Mouse (Mus musculus) midbrain, embryonic 11.5 days (tissue): ENCODE measurements around the gene Map4k2. TPM values are rescaled to one million over a fixed set of nuclear protein-coding genes. Genes with fewer than 3 reads are reported as not detected.

Experiments
- ATAC-seq: fragments of 200-750 bp; cut with Nextera tagmentation; 2 replicates; pipeline ENCODE4 v1.8.0; 2017; ENCODE audit warnings: moderate TSS enrichment, moderate library complexity; ENCODE audit not compliant: low FRiP score
- DNase-seq: peaks from one replicate; pipeline ENCODE4 v3.0.0; 2015; ENCODE audit warnings: low spot score; ENCODE audit errors: missing footprints
- H3K27ac ChIP-seq: fragments of 300-500 bp; sonication (generic); 2 replicates; pipeline ENCODE4 v1.5.1; 2014; ENCODE audit warnings: low read depth, low read length
- H3K27me3 ChIP-seq: fragments of 300-500 bp; sonication (generic); 2 replicates; pipeline ENCODE4 v1.6.1; 2014; ENCODE audit warnings: mild to moderate bottlenecking, low read length, moderate library complexity, mixed read lengths; ENCODE audit not compliant: control insufficient read depth, insufficient read depth
- H3K36me3 ChIP-seq: fragments of 300-500 bp; sonication (generic); 2 replicates; pipeline ENCODE4 v1.6.1; 2014; ENCODE audit warnings: mild to moderate bottlenecking, low read length, moderate library complexity, mixed read lengths; ENCODE audit not compliant: control insufficient read depth, insufficient read depth
- H3K4me1 ChIP-seq: fragments of 300-500 bp; sonication (generic); 2 replicates; pipeline ENCODE4 v1.6.1; 2014; ENCODE audit warnings: low read length; ENCODE audit not compliant: control insufficient read depth, insufficient read depth
- H3K4me2 ChIP-seq: fragments of 300-500 bp; sonication (generic); 2 replicates; pipeline ENCODE4 v1.6.1; 2014; ENCODE audit warnings: mild to moderate bottlenecking, moderate library complexity
- H3K4me3 ChIP-seq: fragments of 300-500 bp; sonication (generic); 2 replicates; pipeline ENCODE4 v1.5.1; 2014; ENCODE audit warnings: low read depth, low read length
- H3K9ac ChIP-seq: fragments of 300-500 bp; sonication (generic); 2 replicates; pipeline ENCODE4 v1.6.1; 2014; ENCODE audit warnings: low read length
- H3K9me3 ChIP-seq: fragments of 300-500 bp; sonication (generic); 2 replicates; pipeline ENCODE4 v1.6.1; 2016; ENCODE audit warnings: low read length; ENCODE audit not compliant: control insufficient read depth
- WGBS: fragments of 180-500 bp; shearing (Covaris S2); extraction: QIAGEN DNeasy Blood & Tissue Kit; methylation state at CpG from one replicate; pipeline ENCODE4 v1.1.7; 2014; 5-methylcytosine and 5-hydroxymethylcytosine counted together
- polyA plus RNA-seq: library from polyadenylated mRNA; unstranded; fragments of >200 nt; fragmentation: Nextera tagmentation; extraction: Ambion mirVana; gene quantifications from 2 replicates; pipeline ENCODE4 v1.2.1, GENCODE M21; 2014

Map4k2 gene
- polyA plus RNA-seq, 1 experiment from 2014 or later: 8.6 TPM

DNA sequence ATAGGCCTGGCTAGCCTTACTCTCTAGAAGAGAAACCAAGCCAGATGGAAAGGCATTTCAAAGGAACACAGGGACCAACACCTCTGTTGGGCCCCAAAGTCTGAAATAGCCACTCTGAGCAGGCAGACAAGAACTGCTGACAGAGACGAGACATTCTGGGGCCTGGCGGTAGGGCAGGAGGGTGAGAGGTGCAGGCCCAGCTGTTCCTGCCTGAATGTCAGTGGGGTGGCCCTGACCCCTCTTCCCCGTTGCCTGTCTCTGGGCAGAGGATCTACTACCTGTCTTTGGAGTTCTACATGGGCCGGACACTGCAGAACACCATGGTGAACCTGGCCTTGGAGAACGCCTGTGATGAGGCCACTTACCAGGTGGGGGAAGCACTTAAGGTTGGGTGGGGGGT is 44.5 kb downstream of the Map4k2 start:
- Histone ChIP-seq H3K27me3 (no peaks in the 10 kb centered on the region), H3K9me3 (no peaks in the 10 kb centered on the region), H3K4me2 (no peak overlapping the region), H3K4me1 (peaks cover 19% of the 10 kb centered on the region), H3K9ac (no peak overlapping the region), H3K36me3 (no peaks in the 10 kb centered on the region), H3K27ac (no peak overlapping the region), H3K4me3 (no peak overlapping the region)
- 81% methylated on average over 5 of the region's 5 CpGs for WGBS
- ATAC-seq (no peak), DNase-seq (no peak)

GRCm38 (mm10) chr19:6385821-6386220 is 44.9 kb downstream of the Map4k2 start:
- H3K9me3 ChIP-seq: no peaks in the 10 kb centered on the region
- ATAC-seq: no peak
- no peak for DNase-seq
- no peak overlapping the region for H3K9ac ChIP-seq
- H3K4me2 ChIP-seq: no peak overlapping the region
- no peak overlapping the region for H3K4me3 ChIP-seq
- no peaks in the 10 kb centered on the region for H3K36me3 ChIP-seq
- no peak overlapping the region for H3K27ac ChIP-seq
- H3K27me3 ChIP-seq: no peaks in the 10 kb centered on the region
- H3K4me1 ChIP-seq: peaks cover 19% of the 10 kb centered on the region
- 78% methylated on average over 7 of the region's 7 CpGs for WGBS

DNA sequence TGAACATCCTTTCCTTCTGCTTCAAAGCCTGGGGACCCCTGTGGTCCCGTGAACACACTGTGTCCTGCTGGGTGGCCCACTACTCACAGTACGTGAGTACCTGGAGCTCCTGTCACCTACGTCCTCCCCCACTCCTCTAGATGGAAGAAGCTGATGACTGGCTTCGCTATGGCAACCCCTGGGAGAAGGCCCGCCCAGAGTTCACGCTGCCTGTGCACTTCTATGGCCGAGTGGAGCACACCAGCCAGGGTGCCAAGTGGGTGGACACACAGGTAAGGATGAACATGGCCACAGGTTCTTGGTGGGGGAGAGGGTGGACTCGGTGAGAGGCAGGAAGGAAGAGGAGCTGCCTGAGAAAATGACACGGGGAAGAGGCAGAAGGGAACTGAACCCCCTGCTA is 45.3 kb downstream of the Map4k2 start:
- DNase-seq (no peak), ATAC-seq (no peak)
- peaks cover 19% of the 10 kb centered on the region for H3K4me1 ChIP-seq
- H3K27ac ChIP-seq: no peak overlapping the region
- no peak overlapping the region for H3K4me3 ChIP-seq
- H3K9me3 ChIP-seq: no peaks in the 10 kb centered on the region
- H3K4me2 ChIP-seq: no peak overlapping the region
- no peaks in the 10 kb centered on the region for H3K27me3 ChIP-seq
- WGBS: 67% methylated on average over 9 of the region's 9 CpGs
- H3K9ac ChIP-seq: no peak overlapping the region
- H3K36me3 ChIP-seq: no peaks in the 10 kb centered on the region

GRCm38 (mm10) chr19:6388006-6388405 is 47.1 kb downstream of the Map4k2 start:
- H3K9me3 ChIP-seq: no peaks in the 10 kb centered on the region
- no peak overlapping the region for H3K4me2 ChIP-seq
- H3K36me3 ChIP-seq: no peaks in the 10 kb centered on the region
- peaks cover 19% of the 10 kb centered on the region for H3K4me1 ChIP-seq
- ATAC-seq: no peak
- no peak overlapping the region for H3K9ac ChIP-seq
- WGBS: 86% methylated on average over 13 of the region's 13 CpGs
- DNase-seq: no peak
- no peak overlapping the region for H3K4me3 ChIP-seq
- H3K27ac ChIP-seq: no peak overlapping the region
- H3K27me3 ChIP-seq: no peaks in the 10 kb centered on the region

DNA sequence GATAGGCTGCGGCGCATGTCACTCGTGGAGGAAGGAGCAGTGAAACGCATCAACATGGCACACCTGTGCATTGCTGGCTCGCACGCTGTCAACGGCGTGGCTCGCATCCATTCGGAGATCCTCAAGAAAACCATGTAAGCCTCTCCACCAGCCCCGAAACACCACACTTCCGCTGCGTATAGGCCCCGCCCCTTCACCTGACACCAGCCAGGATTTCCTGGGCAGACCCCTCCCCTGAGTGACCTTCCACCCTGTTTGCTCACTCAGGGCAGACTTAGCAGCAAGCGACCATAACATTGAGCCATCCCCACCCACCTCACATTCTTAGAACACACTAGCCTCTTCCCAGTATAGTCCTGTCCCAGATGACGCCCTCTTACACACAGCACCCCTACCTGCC is 48.9 kb downstream of the Map4k2 start:
- no peak for ATAC-seq
- H3K9me3 ChIP-seq: no peaks in the 10 kb centered on the region
- peak overlapping the region; percentile 37 for H3K4me2 ChIP-seq
- 0 out of 2 replicates have a peak overlapping the region, but pooled peaks have one; percentile 6 for H3K4me3 ChIP-seq
- 9% methylated on average over 16 of the region's 16 CpGs for WGBS
- H3K27me3 ChIP-seq: no peaks in the 10 kb centered on the region
- H3K36me3 ChIP-seq: no peaks in the 10 kb centered on the region
- H3K27ac ChIP-seq: no peak overlapping the region
- H3K4me1 ChIP-seq: peaks cover 7% of the 10 kb centered on the region; the same call in 1 of the 2 replicates
- H3K9ac ChIP-seq: no peak overlapping the region
- DNase-seq: no peak

DNA sequence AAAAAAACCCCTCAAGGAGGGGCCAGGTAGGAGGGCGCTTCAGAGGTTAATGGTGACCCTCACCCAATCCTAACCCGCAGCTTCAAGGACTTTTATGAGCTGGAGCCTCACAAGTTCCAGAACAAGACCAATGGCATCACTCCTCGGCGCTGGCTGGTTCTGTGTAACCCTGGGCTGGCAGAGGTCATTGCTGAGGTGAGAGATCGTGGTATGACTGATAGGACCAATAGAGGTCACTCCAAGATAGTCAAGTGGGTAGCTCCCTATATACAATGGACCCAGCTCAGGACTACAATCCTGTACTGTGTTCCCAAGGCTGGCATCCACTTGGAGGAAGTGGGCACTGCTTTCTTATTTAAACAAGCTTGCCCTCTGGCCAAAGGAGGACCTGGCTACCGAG is 49.3 kb downstream of the Map4k2 start:
- Histone ChIP-seq H3K4me3 (no peak overlapping the region), H3K4me2 (no peak overlapping the region), H3K9ac (no peak overlapping the region), H3K27ac (no peak overlapping the region), H3K9me3 (no peaks in the 10 kb centered on the region), H3K27me3 (no peaks in the 10 kb centered on the region), H3K4me1 (peaks cover 7% of the 10 kb centered on the region; the same call in 1 of the 2 replicates), H3K36me3 (no peaks in the 10 kb centered on the region)
- WGBS: 60% methylated on average over 6 of the region's 6 CpGs
- DNase-seq: no peak
- ATAC-seq: no peak

DNA sequence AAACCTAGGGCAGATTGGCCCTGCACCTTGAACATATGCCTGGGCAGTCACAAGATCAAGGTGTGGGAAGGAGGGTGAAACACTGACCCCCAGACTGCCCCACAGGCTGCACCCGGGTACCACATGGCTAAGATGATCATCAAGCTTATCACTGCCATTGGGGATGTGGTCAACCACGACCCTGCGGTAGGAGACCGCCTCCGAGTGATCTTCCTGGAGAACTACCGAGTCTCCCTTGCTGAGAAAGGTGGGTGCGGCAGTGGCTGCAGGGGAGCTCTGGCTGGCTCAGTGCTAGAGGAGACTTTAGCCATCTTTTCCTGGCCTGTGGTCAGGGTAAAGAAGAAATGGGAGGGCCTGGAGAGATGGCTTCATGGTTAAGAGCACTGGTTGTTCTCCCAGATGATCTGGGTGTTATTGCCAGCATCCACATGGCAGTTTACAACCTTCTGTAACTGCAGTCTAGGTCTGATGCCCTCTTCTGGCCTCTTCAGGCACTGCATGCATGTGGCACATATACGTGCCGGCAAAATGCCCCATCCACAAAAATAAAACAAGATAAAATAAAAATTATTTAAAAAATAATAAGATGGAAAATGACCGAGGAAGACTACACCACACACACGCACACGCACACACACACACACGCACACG is 51.9 kb downstream of the Map4k2 start:
- H3K27me3 ChIP-seq: no peaks in the 10 kb centered on the region; the same call in 1 of the 2 replicates
- H3K4me1 ChIP-seq: peaks cover 7% of the 10 kb centered on the region; the same call in 1 of the 2 replicates
- WGBS: 93% methylated on average over 14 of the region's 14 CpGs
- H3K4me2 ChIP-seq: no peak overlapping the region
- DNase-seq: no peak
- no peak overlapping the region for H3K9ac ChIP-seq
- no peak overlapping the region for H3K27ac ChIP-seq
- H3K4me3 ChIP-seq: no peak overlapping the region
- no peak for ATAC-seq
- H3K9me3 ChIP-seq: no peaks in the 10 kb centered on the region
- H3K36me3 ChIP-seq: no peaks in the 10 kb centered on the region

GRCm38 (mm10) chr19:6393637-6394036 is 52.7 kb downstream of the Map4k2 start:
- no peaks in the 10 kb centered on the region; the same call in 1 of the 2 replicates for H3K27me3 ChIP-seq
- no peak overlapping the region for H3K9ac ChIP-seq
- 89% methylated on average over 16 of the region's 16 CpGs for WGBS
- ATAC-seq (no peak), DNase-seq (no peak)
- H3K9me3 ChIP-seq: no peaks in the 10 kb centered on the region
- H3K4me3 ChIP-seq: no peak overlapping the region
- H3K36me3 ChIP-seq: no peaks in the 10 kb centered on the region
- no peak overlapping the region for H3K27ac ChIP-seq
- peaks cover 11% of the 10 kb centered on the region; the same call in 1 of the 2 replicates for H3K4me1 ChIP-seq
- H3K4me2 ChIP-seq: no peak overlapping the region

DNA sequence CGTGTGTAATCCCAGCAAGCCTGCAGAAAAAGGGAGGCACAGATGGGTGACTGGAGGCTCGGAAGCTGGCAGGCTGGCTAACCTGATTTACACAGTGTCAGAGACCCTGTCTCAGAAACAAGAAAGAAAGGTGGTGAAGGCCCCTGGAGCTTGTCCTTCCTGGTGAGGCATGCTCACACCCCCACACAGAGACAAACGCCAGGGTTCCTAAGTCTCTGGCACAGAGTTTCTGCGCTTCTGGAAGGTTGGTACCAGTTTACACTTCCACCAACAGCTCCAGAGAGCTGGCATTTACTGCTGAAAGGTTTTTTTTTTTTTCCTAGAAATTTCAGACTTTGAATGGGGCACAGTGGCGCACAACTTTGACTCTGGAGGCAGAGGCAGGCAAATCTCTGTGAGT is 55.3 kb downstream of the Map4k2 start:
- no peak for ATAC-seq
- no peaks in the 10 kb centered on the region for H3K9me3 ChIP-seq
- H3K9ac ChIP-seq: no peak overlapping the region
- WGBS: 91% methylated on average over 5 of the region's 5 CpGs
- H3K4me1 ChIP-seq: peaks cover 14% of the 10 kb centered on the region
- DNase-seq: no peak
- no peaks in the 10 kb centered on the region for H3K36me3 ChIP-seq
- H3K4me3 ChIP-seq: no peak overlapping the region
- H3K27me3 ChIP-seq: peaks cover 15% of the 10 kb centered on the region
- H3K27ac ChIP-seq: no peak overlapping the region
- H3K4me2 ChIP-seq: no peak overlapping the region
